26 mouse cellular contexts compared by ENCODE assay signal in the genomic region with DNA sequence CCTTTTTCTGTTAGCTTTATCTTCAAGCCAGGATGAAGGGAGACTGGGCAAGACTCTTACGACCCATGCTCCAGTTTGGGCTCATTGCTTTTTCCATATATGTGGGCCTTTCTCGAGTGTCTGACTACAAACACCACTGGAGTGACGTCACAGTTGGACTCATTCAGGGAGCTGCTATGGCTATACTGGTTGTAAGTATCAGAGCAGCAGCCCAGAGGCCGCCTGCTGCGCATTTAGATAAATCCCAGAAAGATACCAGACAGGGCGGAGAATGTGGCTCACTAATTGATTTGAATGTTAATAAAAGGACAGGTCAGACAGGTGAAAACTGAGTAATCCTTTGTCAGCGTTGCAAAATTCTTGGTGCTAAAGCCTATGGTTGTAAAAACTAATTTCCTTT.
DNase-seq lines count a peak whose midpoint lies in the region; ATAC-seq and TF ChIP-seq lines count a peak whose summit lies in the region.
"Had no signal": no experiment of that assay in that cellular context is flagged by ENCODE, and none has a peak within 500 bp of the region (broad histone marks: within the 10 kb centered on the region; RNA-seq: fewer than 3 reads in every experiment).

No protein-coding gene starts in this region.

- H3K9me3 ChIP-seq in liver, postnatal 0 days (ENCODE audit: low read length), result no peaks in the 10 kb centered on the region
- no peaks in the 10 kb centered on the region for H3K9me3 ChIP-seq in liver, embryonic 14.5 days (ENCODE audit: control insufficient read depth, low read length)
- H3K9me3 ChIP-seq: embryonic facial prominence, embryonic 12.5 days; G1E; heart, embryonic 10.5 days; heart, embryonic 15.5 days had no signal

- H3K27me3 ChIP-seq in liver, postnatal 0 days (ENCODE audit: insufficient read depth, low read length), result no peaks in the 10 kb centered on the region
- H3K27me3 ChIP-seq in liver, embryonic 14.5 days (ENCODE audit: control insufficient read depth, insufficient read depth, low read length), result no peaks in the 10 kb centered on the region
- H3K27me3 ChIP-seq in thymus, adult 2 months (ENCODE audit: control insufficient read depth, insufficient read depth, low read length), result no peaks in the 10 kb centered on the region
- H3K27me3 ChIP-seq: embryonic facial prominence, embryonic 12.5 days; heart, embryonic 15.5 days had no signal

- peak; percentile 57 for DNase-seq in liver
- no peak for DNase-seq in liver, postnatal 0 days
- DNase-seq in liver, embryonic 14.5 days (ENCODE audit: low read depth in 3 of 3, low spot score in 3 of 3), result peak; percentile 37 to 53 (median 46)
- DNase-seq in thymus, adult 2 months, result no peak
- no peak for DNase-seq in gastrocnemius, adult 8-10 months (ENCODE audit: low spot score in 2 of 2)
- DNase-seq in frontal cortex, postnatal 25 days (ENCODE audit: low spot score in 2 of 2), result no peak
- DNase-seq: adrenal gland, postnatal 36 days; cerebellum, adult 11 months; cerebellum, adult 9-11 months; embryo, embryonic 11 days; gastrocnemius, postnatal 10 days; kidney, adult 8-10 months; kidney, postnatal 4 days; left cerebral cortex, postnatal 4 days; lung, embryonic 14.5 days; lung, postnatal 14 days; thymus, postnatal 4 days had no signal

- no peak for TF ChIP-seq EP300 in liver, postnatal 0 days (IDR thresholded peaks at IDR 0.05; ENCODE audit: low read depth)
- TF ChIP-seq EP300 in liver, embryonic 14.5 days (IDR thresholded peaks at IDR 0.05; ENCODE audit: low read depth), result peak; percentile 58

- no peak overlapping the region for H3K4me3 ChIP-seq in liver, postnatal 0 days (ENCODE audit: low read depth, low read length)
- no peak overlapping the region for H3K4me3 ChIP-seq in liver, embryonic 14.5 days (ENCODE audit: insufficient read depth in 1 of 2, low read depth in 2 of 2, low read length in 2 of 2)
- H3K4me3 ChIP-seq in thymus, adult 2 months (ENCODE audit: control insufficient read depth, insufficient read depth, low read length), result no peak overlapping the region
- H3K4me3 ChIP-seq: embryonic facial prominence, embryonic 12.5 days; heart, embryonic 10.5 days; heart, embryonic 15.5 days had no signal

- no peak overlapping the region for H3K27ac ChIP-seq in liver, postnatal 0 days (ENCODE audit: low read depth)
- no peak overlapping the region for H3K27ac ChIP-seq in liver, embryonic 14.5 days
- H3K27ac ChIP-seq in thymus, adult 2 months (ENCODE audit: control insufficient read depth, insufficient read depth, low read length), result no peak overlapping the region
- H3K27ac ChIP-seq: embryonic facial prominence, embryonic 12.5 days; heart, embryonic 10.5 days; heart, embryonic 15.5 days; kidney, postnatal 0 days had no signal

- H3K4me1 ChIP-seq in liver, postnatal 0 days (ENCODE audit: insufficient read depth), result peaks cover 7% of the 10 kb centered on the region; the same call in 1 of the 2 replicates
- peaks cover 7 to 21% of the 10 kb centered on the region in 2 experiments for H3K4me1 ChIP-seq in liver, embryonic 14.5 days (replicated peaks; ENCODE audit: control insufficient read depth in 2 of 2, insufficient read depth in 2 of 2, low read length in 1 of 2)
- no peaks in the 10 kb centered on the region for H3K4me1 ChIP-seq in thymus, adult 2 months (replicated peaks; ENCODE audit: control insufficient read depth, insufficient read depth, low read length)
- H3K4me1 ChIP-seq: embryonic facial prominence, embryonic 12.5 days had no signal

- ATAC-seq in liver, postnatal 0 days, result no peak; the same call in 1 of the 2 replicates
- peak; percentile 74 for ATAC-seq in erythroblast, adult 5-6 weeks (replicated peaks; ENCODE audit: low FRiP score, poor library complexity, severe bottlenecking)
- peak; percentile 68; the same call in 1 of the 2 replicates for ATAC-seq in liver, embryonic 14.5 days (ENCODE audit: insufficient read depth)
- ATAC-seq: forebrain, embryonic 16.5 days; intestine, embryonic 16.5 days had no signal

- H3K4me2 ChIP-seq in liver, postnatal 0 days (ENCODE audit: low read depth, low read length), result no peak overlapping the region
- peak overlapping the region; percentile 22; the same call in 1 of the 2 replicates for H3K4me2 ChIP-seq in liver, embryonic 14.5 days (ENCODE audit: low read depth)
- H3K4me2 ChIP-seq: embryonic facial prominence, embryonic 12.5 days; heart, embryonic 15.5 days; lung, embryonic 14.5 days; midbrain, embryonic 11.5 days had no signal

- no peak for TF ChIP-seq POLR2A in thymus, adult 2 months (IDR thresholded peaks at IDR 0.05; ENCODE audit: control insufficient read depth, extremely low read depth, insufficient read depth, low read length, poor library complexity)

- H3K9ac ChIP-seq in liver, postnatal 0 days (replicated peaks), result no peak overlapping the region
- H3K9ac ChIP-seq in liver, embryonic 14.5 days (replicated peaks), result no peak overlapping the region
- H3K9ac ChIP-seq: embryonic facial prominence, embryonic 12.5 days; heart, embryonic 15.5 days; lung, embryonic 14.5 days had no signal

- 65% methylated on average over 7 of the region's 7 CpGs for WGBS in liver, postnatal 0 days (ENCODE audit: insufficient replicate concordance)
- 48% methylated on average over 7 of the region's 7 CpGs for WGBS in liver, embryonic 14.5 days (ENCODE audit: insufficient replicate concordance)
- 98% methylated on average over 7 of the region's 7 CpGs for WGBS in thymus, adult 2 months

- TF ChIP-seq CTCF in liver, postnatal 0 days (IDR thresholded peaks at IDR 0.05; ENCODE audit: low read depth), result no peak
- no peak for TF ChIP-seq CTCF in liver, embryonic 14.5 days (IDR thresholded peaks at IDR 0.05; ENCODE audit: low read depth)
- no peak for TF ChIP-seq CTCF in thymus, adult 2 months (IDR thresholded peaks at IDR 0.05; ENCODE audit: borderline replicate concordance, control insufficient read depth, extremely low read depth, insufficient read depth, low read length, poor library complexity)

- H3K36me3 ChIP-seq in liver, postnatal 0 days (replicated peaks; ENCODE audit: insufficient read depth, low read length), result peaks cover 77% of the 10 kb centered on the region
- H3K36me3 ChIP-seq in liver, embryonic 14.5 days (replicated peaks; ENCODE audit: control insufficient read depth, insufficient read depth, low read depth), result peaks cover 52% of the 10 kb centered on the region
- peaks cover 54% of the 10 kb centered on the region for H3K36me3 ChIP-seq in thymus, adult 2 months (ENCODE audit: control insufficient read depth, insufficient read depth, low read length)

Comparison
In these comparisons a context has a peak if more than half of its experiments do, and no peak if none do; other contexts are left out.
1. DNase-seq: peak in liver (single experiment) and liver, embryonic 14.5 days (3 of 3); none in liver, postnatal 0 days (single experiment), thymus, adult 2 months (single experiment), gastrocnemius, adult 8-10 months (0 of 2) and frontal cortex, postnatal 25 days (0 of 2).